Mouse (Mus musculus) ovary, postnatal 36 days (tissue): ENCODE data around the gene Tcp10c.
"Not testable (repeated sequence)": the region's sequence is repeated elsewhere in the genome, so short reads cannot be mapped to it uniquely, and the experiment has no call there.

Experiments
- DNase-seq: peaks from one replicate; pipeline ENCODE4 v3.0.0; 2022; ENCODE audit warnings: low spot score, mixed read lengths

Tcp10c gene

DNA sequence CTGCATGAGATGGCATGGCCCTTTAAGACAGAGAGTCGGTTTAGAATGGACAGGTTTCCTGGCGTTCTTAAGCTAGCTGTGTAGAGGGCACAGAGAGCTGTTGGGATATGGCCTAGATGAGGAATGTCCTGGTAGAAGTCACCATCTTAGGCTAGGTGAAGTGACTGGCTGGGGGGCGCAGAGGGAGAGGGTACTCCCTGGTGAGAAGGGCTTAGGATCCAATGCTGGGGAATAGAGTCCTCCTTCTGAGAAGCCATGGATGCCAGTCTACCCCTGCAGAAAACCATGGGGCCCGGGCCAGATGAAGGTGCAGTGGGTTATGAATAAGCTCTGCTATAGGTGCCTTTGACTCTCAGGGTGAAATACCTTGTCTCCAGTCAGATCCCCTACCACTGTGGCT, at the start of gene Tcp10c:
Gene Tcp10c, plus strand, starts transcription at position 52 of the 400 bp plus-strand sequence.
- not testable (repeated sequence) for DNase-seq

DNA sequence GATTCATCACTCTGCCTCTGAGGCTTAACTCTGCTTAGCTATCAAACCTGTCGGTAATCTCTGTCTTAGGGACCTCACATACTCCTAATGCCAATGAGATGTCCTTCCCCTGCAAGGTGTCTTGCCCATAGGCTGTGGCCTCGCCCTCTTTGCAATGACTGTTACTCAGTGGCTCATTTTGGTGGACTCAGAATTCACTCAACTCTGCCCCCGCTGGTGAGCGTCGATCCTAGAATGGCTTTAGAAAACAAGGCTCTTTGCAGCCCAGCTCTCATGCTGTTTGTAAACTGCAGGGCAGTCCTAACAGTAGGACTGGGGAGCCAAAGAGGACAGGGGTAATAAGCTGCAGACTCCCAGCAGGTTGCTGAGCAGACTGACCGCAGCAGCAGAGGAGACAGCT, 46.5 kb upstream of the Tcp10c start:
- DNase-seq = not testable (repeated sequence)

DNA sequence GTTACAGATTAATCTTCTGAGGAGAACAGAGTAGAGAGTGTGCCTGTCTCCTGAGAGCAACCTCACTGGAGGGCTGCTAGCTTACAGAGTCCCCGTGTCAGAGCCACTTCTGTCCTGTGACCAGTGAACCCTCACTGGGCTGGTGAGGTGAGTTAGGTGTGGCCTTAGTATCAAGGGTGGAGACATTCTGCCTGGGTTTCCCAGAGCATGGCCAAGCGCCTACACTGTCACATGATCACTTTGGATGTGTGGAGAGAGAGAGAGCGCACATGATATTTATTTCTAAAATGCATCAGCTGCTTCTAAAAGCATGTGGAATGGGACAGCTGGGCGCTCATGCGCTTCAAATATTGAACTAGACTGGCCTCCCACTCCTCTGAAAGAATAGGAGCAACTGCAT, 46.0 kb upstream of the Tcp10c start:
- not testable (repeated sequence) for DNase-seq

DNA sequence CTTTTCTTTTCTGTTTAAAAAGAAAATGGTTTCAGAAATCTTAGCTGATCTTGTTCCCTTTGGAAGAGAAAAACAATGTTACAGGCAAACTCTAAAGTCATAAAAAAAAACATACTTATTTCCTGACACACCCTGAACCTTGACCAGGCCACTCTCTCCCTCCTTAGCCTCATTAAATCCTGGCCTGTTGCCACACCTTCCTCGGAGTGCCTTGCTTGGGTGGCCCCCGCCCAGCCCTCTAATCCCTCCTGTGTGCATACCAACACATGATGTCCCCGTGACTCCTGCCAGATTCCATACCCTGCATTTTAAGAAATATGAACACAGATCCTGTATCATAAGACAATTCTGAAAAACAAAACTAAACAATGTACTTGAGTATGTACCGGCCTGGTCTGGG, 45.6 kb upstream of the Tcp10c start:
- DNase-seq = not testable (repeated sequence)

DNA sequence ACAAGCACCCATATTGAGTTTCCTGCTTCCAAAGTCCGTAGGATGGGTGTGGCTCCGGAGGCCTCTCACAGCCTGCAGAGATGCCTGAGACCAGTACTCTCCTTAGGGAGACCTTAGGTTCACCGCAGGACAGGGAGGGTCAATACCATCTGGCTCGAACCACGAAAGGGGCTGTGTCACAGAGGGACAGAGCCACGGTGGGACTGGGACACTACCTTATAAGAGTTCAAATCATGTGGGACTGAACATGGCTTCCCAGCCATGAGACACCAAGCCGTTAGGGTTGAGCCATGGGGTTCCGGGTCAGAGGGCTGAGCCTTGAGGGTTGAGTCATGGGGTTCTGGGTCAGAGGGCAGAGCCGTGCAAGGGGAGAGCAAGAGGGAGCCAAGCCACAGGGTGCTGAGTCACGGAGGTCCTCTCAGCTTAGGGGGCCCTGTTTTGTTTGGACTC, 45.2 kb upstream of the Tcp10c start:
- DNase-seq = not testable (repeated sequence)

DNA sequence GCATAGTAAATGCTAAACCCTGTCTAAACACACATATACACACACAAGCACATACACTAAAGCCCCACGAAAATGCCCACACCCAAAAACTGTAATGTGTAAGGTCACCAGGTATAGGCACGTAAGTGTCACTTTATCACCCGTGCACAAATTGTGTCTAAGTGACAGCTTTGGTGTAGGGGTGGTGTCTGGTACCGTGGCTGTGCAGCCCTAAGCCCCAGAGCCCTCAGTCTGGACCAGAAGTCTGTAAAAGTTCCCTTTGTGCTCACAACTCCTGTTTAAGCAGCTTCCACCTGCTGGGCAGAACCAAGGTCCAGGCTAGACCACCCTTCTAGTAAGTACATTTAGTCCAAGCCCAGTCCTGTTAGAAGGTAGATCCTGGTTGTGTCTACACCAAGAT, 24.4 kb upstream of the Tcp10c start:
- DNase-seq = not testable (repeated sequence)

DNA sequence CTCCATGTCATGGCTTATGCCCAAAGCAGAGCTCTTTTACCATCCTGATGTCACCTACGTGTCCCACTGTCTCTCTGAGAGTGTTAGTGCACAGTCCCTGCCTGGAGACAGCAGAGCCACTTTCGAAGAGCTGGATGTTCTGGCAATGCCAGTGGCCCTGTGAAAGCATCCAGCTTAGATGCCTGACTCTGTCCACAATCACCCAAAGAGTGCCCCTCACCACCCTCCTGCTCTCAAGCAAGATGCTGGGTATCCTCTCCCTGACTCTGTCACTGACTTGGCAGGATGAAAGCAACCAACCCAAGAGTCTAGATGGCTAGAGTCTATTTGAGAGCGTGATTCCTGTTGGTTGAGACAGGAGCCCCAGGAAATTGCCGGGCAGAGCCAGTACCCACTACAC, 23.2 kb upstream of the Tcp10c start:
- DNase-seq = not testable (repeated sequence)

DNA sequence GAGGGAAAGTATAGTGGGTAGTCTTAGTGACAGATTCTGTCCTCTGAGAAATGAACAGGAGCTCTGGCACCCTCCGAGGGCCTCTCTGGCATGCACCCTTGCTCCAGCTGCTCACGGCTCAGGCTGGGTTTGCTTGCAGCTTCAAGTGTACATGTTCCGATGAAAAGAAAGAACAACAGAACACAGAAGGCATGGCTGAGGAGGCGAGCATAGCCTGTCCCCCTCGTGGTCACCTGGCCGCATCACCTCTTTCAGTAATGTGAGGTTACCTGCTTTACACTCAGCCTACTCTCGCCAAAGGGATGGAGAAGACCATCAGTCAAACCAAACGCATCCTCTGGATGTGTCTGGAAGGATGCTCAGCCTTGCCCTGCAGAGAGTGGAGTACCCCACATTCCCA, 21.9 kb upstream of the Tcp10c start:
- DNase-seq = not testable (repeated sequence)

DNA sequence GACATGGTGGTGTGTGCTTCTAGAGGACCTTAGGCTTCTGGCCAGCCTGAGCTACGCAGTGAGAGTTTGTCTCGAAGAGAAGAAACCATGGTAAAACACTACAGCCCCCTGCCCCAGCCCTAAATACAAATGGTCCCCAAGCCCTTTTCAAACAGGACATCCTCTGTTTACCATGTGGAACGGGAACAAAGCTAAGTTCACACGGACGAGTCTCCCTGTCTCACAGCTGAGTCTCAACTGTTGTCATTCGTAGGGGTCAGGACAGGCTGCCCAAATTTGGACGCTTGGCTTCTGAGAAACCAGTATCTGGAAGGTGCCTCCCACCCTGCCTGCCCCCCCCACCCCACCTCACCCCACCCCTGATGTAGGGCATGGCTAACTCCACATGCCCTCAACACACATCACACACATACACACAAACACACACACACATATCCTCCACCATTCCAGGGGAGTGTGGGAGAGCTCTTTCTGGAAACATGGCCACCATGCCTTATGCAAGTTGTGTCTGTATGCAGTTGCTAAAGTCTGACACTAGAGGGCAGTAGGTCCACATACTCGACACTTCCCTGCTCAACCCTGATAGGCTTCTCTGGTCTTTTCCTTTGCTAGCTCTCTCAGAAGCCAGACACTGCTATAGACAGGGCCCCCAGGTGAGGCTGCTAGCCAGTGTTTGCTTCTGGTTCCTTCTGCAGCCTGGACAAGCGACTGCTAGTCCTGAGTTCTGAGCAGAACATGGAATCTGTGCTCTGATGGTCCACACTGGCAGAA, 17.2 kb upstream of the Tcp10c start:
- peak; percentile 13 for DNase-seq

DNA sequence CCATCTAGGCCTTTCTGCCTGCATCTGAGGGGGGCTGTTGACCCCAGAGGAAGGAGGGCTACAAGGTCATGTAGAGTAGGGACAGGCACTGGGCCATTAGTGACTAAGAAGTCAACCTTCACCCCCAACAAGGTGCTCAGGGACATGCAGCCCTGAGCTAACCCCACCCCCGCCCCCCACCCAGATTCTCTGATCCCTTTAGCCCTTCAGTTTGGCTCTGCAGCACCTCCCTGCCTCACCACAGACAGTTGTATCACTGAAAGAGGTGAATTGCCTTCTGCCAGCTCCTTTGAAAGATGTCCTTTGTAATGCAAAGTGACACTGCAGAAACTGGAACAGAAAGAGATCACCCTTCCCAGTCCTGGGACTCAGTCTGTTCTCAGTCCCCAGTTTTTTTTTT, 16.4 kb upstream of the Tcp10c start:
- DNase-seq = not testable (repeated sequence)

DNA sequence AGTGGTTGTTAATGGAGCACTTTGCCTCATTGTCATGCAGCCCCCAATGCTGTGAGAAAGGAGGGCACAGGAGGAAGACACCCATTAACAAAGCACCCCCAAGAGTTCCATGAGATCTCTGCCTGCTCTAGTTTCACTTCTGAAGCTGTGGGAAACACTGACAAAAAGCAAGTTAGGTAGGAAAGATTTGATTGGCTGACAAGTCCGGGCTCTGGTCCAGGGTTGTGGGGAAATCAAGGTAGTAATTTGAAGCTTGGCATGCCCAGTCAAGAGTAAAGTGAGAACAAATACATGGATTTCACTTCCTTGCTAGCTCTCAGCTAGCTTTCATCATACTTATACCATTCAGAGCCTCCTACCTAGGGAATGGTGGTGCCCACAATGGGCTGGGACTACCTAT, 14.3 kb upstream of the Tcp10c start:
- DNase-seq = not testable (repeated sequence)

DNA sequence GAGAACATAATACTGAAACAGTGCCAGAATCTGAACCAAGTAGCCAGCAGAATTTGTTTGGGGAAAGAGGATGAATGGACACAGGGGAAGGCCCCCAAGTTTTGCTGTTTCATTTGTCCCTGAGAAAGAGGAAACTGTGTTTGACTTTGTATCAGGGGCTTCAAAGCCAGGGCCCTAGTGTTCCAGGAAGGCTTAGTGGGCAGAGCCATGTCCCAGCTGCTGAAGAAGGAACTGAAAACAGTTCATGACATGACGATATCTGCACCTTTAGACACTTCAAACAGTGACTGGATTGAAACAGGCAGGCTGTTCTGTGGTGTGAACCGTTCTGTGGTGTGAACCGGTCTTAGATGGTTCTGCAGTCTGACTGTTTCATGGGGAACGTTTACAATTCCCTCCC, 8.4 kb upstream of the Tcp10c start:
- not testable (repeated sequence) for DNase-seq

DNA sequence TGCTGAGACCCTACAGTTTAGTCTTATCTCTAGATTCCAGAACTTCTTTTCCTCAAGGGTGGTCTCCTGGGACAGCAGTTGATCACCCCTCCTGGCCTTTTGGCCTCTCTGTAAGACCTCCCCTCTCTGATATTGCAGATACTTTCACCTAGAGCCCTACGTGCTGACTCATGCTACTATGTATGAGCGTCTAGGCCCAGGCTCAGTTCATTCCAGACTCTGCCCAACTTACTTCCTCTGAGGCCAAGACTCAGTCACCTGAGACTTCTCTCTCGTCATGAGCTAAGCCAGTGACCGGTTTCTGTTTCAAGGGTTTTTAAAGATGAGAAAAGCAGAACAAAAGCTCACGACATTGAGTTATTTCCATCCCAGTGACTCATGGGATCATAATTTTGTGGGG, 4.8 kb upstream of the Tcp10c start:
- DNase-seq = not testable (repeated sequence)

DNA sequence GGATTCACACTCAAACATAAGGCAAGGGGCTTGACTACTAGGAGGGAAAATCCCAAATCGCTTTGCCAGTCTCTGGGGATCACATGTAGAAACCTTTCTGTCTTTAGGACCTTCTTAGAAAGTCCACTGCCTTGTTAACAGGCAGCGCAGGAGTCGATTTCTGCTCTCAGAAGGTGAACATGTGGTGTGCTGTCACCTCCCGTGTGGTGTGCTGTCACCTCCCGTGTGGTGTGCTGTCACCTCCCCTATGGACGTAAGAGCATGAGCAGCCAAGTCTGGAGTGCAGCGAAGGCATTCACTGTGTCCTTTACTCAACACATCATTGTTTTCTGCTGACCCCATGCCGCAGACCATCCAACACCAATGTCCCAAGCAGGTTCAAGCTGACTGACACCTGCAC, 1.1 kb upstream of the Tcp10c start:
- DNase-seq = not testable (repeated sequence)

DNA sequence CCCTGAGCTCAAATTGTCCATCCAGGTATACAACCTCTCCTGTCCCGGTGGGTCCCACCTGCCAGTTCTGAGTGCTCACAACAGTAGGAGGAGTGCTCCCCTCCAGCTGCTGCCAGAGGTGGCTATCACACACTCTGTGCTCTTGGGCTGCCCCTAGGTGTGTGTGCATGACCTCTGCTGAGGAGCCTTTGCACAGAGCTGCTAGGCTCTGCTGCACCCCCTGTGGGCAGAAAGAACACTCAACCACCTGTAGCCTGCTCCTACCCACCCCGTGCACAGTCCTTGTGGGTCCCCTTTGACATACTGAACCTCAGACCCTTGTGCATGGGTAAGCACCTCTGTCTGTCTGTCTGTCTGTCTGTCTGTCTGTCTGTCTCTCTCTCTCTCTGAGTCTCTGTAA, 8.1 kb downstream of the Tcp10c start:
- DNase-seq = not testable (repeated sequence)

DNA sequence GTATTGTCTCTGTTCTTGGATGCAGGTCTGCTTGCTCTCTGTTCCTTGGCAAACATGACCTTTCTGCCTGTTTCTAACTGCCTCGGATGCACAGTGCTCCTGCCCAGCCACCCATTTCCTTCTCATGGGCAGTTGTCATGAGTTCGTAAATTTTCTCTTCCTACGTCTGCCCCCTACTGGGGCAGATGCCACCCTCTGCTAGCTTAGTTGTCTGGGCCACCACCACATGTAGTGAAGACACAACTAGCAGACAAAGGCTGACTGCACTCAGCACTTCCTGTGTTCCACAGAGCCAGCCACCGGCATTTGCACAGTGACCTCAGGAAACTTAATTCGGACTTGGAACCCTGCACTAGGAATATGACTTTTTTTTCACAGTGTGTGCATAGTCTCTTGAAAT, 9.4 kb downstream of the Tcp10c start:
- not testable (repeated sequence) for DNase-seq

DNA sequence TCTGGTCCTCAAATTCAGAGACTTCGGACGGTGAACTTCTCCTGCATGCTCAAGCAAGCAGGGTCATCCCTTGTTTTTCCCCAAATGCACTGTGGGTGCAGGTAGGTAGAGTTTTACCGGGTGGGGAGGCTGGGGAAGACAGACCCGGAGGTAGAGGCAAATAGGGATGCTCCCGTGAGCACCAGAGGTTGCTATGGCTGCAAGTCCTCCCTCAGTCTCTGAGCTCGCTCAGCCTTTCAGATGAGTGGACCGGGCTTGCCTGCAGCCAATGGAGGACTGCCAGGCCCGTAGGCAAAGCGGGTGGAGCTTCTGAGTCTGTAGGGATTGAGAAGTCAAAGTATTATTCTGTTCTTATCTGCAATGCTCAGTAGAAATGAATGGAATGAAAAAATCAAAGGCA, 9.8 kb downstream of the Tcp10c start:
- DNase-seq = not testable (repeated sequence)

DNA sequence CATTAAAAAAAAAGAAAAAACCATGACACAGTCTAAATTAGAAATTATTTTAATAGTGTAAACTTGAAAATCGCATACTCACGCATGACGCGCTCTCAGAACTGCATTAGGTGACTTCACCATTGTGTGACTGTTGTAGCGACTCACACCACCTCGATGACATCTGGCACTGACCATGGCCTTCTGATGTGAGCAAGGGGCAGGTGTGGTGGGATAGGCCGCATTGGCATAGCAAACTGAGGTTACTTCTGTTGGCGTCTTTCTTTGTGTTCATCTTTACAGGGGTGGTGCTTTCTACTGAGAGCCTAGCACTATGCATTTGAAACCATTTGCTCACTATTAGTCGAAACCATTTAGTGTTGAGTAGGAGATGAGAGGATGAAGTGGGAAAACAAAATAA, 12.8 kb downstream of the Tcp10c start:
- DNase-seq = not testable (repeated sequence)

DNA sequence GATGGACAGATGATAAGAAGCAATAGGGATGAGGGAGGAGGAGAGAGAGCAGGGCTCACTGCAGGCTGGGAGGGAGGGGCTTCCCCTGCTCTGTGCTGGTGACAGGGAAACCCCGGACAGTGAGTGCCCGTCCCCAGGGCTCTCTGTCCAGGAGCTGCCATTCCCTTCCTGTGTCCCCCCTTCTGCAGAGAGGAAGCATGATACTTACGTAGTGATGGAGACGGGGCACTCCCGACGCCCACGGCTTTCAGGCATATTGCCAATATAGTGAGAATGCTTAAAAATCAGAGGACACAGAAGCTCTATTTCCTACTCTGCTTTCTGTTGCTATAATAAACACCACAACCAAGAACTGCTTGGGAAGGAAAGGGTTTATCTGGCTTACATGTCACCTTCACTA, 14.3 kb downstream of the Tcp10c start:
- not testable (repeated sequence) for DNase-seq

DNA sequence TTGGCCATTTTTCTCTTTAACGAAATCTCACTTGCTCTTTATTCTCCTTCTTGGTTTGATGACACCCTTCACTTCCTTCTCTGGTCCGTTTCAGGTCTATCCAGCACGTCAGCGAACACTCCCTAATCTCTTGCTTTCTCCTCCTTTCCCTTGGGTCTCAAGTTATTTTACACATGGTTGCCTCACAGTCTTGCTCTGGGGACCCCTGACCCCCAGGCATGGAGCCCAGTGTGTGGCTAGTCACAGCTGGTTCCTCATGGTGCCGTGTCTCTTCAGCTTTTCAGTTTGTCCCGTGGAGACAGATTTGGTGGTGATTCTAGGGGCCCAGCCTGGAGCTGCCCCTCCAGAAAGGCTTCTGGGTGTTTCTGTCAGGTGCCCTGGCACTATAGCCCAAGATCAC, 16.4 kb downstream of the Tcp10c start:
- not testable (repeated sequence) for DNase-seq

DNA sequence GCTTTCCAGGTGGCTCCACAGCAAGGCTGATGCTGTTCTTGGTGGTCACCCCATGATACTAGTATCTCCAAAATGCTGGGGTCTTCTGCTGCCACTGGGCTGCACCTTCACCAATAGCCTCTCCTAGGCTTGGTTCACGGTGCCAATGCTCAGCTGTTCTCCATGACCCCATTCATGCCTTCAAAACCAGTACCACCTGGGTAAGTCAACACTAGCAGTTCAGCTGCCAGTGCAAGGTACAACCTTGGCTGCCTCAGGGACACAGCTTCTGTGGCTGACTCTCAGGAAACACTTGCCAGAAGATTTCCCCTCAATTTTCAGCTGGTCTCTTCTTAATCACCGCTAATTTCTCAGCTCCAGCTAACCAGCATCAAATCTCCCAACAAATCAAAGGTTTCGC, 24.0 kb downstream of the Tcp10c start:
- DNase-seq = not testable (repeated sequence)

DNA sequence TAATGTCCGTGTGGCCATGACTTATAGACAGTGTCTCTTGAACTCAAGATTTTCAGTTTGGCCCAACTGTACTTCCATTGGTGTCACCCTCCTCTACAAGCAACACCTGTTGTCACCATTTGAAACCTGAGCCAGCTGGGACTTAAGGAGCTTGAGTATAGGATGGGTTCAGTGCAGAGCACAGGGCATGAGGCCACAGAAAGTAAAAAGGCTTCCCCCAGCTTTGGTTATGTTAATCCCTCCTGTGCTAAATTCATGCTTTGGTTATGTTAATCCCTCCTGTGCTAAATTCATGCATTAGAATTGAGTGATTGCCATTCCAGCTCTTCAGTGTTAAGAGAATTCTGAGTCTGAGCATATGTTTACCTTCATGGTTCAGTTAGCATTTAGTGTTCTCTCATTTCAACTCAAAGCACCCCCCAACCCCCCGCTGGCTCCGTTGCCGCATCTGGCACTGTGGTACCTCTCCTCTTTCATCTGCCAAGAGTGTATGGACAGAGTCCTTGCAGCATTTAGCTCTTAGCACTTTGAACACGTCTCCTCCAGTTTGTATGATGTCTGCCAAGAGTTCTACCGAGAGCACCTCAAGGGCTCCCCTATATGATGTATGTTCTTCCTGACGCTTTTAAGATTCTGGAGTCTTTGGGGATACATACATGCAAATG, 25.7 kb downstream of the Tcp10c start:
- DNase-seq = not testable (repeated sequence)

DNA sequence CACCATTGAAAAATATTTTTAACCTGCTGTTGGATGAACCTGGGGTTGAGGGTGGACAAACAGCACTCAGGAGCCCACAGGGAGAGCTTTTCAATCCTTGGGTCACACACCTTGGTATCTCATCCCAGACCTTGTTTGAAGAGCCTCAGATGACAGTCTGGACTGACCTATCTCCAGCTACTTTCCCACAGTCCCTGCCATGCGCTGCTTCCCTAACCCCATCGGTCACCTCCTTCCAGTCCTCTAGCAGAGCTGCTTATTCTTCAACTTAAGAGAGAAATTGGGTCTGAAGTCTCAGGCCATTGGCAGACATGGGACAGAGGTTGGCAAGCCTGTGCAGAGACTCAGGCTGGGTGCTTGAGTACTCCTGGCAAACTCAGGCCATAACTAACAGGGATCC, 26.9 kb downstream of the Tcp10c start:
- DNase-seq = not testable (repeated sequence)
